Mouse (Mus musculus) A20 (cell line): ENCODE results near the gene Scarb1.

ENCODE experiments used
- DNase-seq: peaks from one replicate; pipeline ENCODE4 v3.0.0-alpha.2; 2011; ENCODE audit warnings: low read depth, low spot score

Scarb1 gene

GRCm38 (mm10) chr5:125306372-125306771 is 34.5 kb downstream of the Scarb1 start:
- DNase-seq, result no peak

- DNase-seq, result no peak
Observed at GRCm38 (mm10) chr5:125305229-125306081, 35.4 kb downstream of the Scarb1 start.

GRCm38 (mm10) chr5:125304245-125304856 is 36.5 kb downstream of the Scarb1 start:
- no peak for DNase-seq

- DNase-seq, result no peak
Observed at GRCm38 (mm10) chr5:125303055-125303454, 37.8 kb downstream of the Scarb1 start.

- DNase-seq, result no peak
Observed at GRCm38 (mm10) chr5:125298234-125298633, 42.7 kb downstream of the Scarb1 start.

- DNase-seq, result no peak
Observed at GRCm38 (mm10) chr5:125297171-125297570, 43.7 kb downstream of the Scarb1 start.

- DNase-seq, result no peak
Observed at GRCm38 (mm10) chr5:125292951-125293350, 47.9 kb downstream of the Scarb1 start.

GRCm38 (mm10) chr5:125291895-125292294 is 49.0 kb downstream of the Scarb1 start:
- DNase-seq, result no peak

- no peak for DNase-seq
Observed at GRCm38 (mm10) chr5:125291387-125291786, 49.5 kb downstream of the Scarb1 start.

- no peak for DNase-seq
Observed at GRCm38 (mm10) chr5:125287053-125287655, 53.7 kb downstream of the Scarb1 start.

- DNase-seq, result no peak
Observed at GRCm38 (mm10) chr5:125286090-125286489, 54.8 kb downstream of the Scarb1 start.

GRCm38 (mm10) chr5:125283748-125284640 is 56.9 kb downstream of the Scarb1 start:
- DNase-seq, result no peak

GRCm38 (mm10) chr5:125279216-125279615 is 61.7 kb downstream of the Scarb1 start:
- DNase-seq, result peak; percentile 40

- DNase-seq, result peak; percentile 53
Observed at GRCm38 (mm10) chr5:125278314-125278713, 62.6 kb downstream of the Scarb1 start.

GRCm38 (mm10) chr5:125277313-125277712 is 63.6 kb downstream of the Scarb1 start:
- DNase-seq, result no peak

- no peak for DNase-seq
Observed at GRCm38 (mm10) chr5:125276765-125277164, 64.1 kb downstream of the Scarb1 start.

- DNase-seq, result no peak
Observed at GRCm38 (mm10) chr5:125275315-125275714, 65.6 kb downstream of the Scarb1 start.

- no peak for DNase-seq
Observed at GRCm38 (mm10) chr5:125274773-125275172, 66.1 kb downstream of the Scarb1 start.

GRCm38 (mm10) chr5:125274182-125274581 is 66.7 kb downstream of the Scarb1 start:
- no peak for DNase-seq

GRCm38 (mm10) chr5:125273666-125274109 is 67.2 kb downstream of the Scarb1 start:
- peak; percentile 88 for DNase-seq

- no peak for DNase-seq
Observed at GRCm38 (mm10) chr5:125272231-125272988, 68.5 kb downstream of the Scarb1 start.
